Mouse (Mus musculus): Measurements from ENCODE around the gene Mup22. TPM values are rescaled to one million over a fixed set of nuclear protein-coding genes. Genes with fewer than 3 reads are reported as not detected.
"Not testable (repeated sequence)": the region's sequence is repeated elsewhere in the genome, so short reads cannot be mapped to it uniquely, and the experiment has no call there.

Mup22 gene
- not detected for total RNA-seq (2021)

DNA sequence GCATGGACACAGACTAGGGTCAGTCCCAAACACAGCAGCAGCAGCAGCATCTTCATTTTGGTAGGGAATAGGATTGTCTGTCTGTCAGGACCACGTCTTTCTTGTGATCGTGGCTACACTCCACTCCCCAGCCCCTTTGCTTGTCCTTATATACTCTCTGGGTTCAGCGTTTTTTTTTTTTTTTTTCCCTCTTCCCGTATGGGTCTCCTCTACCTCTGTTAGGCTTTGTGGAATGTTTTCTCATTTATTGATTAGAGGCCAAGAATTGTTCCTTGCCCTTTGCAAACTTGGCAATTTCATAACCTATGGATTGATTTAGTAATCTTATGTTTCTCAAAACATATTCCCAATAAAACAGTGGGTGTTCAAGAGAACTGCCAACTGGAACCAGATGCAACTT lies at the start of gene Mup22:
Gene Mup22 (minus strand): TSS at position 101 of the 400 bp plus-strand sequence.
- not testable (repeated sequence) for DNase-seq

DNA sequence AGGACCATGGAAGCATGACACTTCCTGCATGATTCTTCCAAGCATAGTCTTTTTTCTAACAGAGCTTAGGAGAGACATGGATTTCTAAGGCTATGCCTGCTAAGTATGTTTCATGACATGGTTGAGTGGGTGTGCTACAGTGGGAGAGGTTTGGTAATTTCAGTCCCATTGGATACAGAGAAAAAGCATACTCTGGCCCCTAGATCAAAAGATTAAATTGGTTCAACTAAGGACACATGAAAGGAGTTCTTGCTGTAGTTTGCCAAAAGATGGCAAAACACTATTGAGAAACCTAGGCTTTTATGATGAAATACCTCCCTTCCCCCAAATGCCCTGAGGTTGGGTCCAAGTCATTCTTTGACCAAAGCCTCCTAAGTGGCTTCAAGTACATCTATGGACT lies 19.6 kb upstream of the Mup22 start:
- DNase-seq, result not testable (repeated sequence)

Other genes with a start within 250 kb of the Mup22 start
- not detected for gene Mup10, start 239.3 kb downstream of the Mup22 start, total RNA-seq (2021)
- not detected for gene Mup11, start 159.1 kb downstream of the Mup22 start, total RNA-seq (2021)
- not detected for gene Mup12, start 80.1 kb downstream of the Mup22 start, total RNA-seq (2021)

All from heart, postnatal 4 days (tissue).